Mouse (Mus musculus) retina, postnatal 1 day (tissue): ENCODE results near the gene Per1.

Source experiments
- DNase-seq: peaks from one replicate; pipeline ENCODE4 v3.0.0-alpha.2; 2012

Per1 gene

GRCm38 (mm10) chr11:69135361-69135760 lies 40.3 kb downstream of the Per1 start:
- no peak for DNase-seq

- no peak for DNase-seq
Measured at GRCm38 (mm10) chr11:69147546-69147945, 52.5 kb downstream of the Per1 start.

DNA sequence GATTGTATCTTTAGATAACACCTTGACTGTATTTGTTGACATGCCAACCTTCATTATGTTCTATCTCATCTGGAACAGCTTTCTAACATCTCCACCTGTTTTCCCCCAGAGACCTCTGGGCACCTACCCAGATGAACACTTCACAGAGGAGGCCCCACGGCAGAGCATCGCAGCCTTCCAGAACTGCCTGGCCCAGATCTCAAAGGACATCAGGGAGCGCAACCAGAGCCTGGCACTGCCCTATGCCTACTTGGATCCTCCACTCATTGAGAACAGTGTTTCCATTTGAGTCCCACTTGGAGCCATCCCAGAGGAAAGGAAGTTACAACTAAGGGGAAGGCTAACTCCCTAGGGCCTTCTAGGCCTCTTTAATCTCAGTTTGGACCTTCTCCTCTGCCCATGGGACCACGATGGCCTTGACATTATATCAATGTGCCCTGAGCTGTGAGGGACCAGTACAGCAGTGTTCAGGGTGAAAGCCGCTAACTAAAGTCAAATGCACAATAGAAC lies 53.5 kb downstream of the Per1 start:
- no peak for DNase-seq

DNA sequence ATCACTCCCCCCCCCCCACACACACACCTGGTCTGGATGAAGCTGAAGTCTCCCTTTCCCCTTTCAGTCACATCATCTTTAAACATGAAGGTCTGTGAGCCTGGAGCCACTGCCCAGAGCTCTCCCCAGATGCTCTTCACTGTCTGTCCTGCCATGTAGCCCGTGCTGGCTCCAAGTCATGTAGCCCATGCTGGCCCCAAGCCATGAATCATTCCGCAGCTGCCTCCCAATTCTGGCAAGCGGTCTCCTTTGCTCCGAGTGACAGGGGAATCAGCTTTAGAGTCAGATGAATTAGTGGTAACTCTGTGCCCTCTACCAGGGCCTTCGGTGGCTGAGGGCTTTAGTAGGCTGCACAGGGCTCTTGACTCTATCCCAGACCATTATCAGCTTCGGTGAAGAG lies 54.7 kb downstream of the Per1 start:
- DNase-seq: no peak

GRCm38 (mm10) chr11:69150444-69150843 lies 55.4 kb downstream of the Per1 start:
- peak; percentile 77 for DNase-seq

DNA sequence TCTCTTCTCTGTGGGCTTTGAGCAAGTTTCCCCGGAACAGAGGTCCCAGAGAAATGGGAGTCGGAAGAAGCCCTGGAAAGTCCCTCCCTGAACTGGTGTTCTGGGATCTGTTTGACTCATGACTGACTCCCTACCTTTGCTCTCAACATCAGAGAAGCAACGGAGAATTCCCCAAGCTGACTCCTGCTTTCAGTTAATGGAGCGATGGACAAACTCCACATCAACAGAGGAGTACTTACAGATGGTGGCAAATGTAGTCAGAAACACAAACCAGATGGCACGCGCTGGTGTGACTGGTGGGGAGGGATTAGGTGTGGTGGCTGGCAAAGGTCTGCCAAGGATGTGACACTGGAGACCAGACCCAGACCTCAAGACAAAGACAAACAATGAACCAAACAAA lies 56.0 kb downstream of the Per1 start:
- DNase-seq: no peak

DNA sequence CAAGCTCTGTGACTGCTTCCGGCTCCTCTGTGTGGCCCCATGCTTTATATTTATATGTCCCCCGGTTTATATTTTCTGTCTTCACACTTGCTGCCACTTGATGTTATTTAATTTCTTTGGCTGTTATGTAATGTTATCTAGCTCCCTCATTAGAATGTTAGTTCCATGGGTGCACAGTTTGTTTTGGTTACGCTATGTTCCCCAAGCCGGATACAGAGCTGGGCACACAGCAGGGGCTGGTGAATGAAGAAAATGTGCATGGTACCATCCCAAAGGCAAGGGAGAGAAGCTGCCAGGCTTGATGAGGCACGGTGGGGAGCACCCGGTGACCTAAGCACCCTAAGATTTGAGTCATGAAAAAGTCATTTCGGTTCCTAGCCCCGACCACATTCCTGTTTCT lies 58.8 kb downstream of the Per1 start:
- DNase-seq: no peak

GRCm38 (mm10) chr11:69155351-69155750 lies 60.3 kb downstream of the Per1 start:
- no peak for DNase-seq

- peak; percentile 84 for DNase-seq
Measured at GRCm38 (mm10) chr11:69156800-69157199, 61.8 kb downstream of the Per1 start, which contains the start of gene Alox12b. Gene Alox12b, plus strand, starts transcription at chr11:69156989.
